Mouse (Mus musculus): ENCODE measurements around the gene Hif3a.

DNA sequence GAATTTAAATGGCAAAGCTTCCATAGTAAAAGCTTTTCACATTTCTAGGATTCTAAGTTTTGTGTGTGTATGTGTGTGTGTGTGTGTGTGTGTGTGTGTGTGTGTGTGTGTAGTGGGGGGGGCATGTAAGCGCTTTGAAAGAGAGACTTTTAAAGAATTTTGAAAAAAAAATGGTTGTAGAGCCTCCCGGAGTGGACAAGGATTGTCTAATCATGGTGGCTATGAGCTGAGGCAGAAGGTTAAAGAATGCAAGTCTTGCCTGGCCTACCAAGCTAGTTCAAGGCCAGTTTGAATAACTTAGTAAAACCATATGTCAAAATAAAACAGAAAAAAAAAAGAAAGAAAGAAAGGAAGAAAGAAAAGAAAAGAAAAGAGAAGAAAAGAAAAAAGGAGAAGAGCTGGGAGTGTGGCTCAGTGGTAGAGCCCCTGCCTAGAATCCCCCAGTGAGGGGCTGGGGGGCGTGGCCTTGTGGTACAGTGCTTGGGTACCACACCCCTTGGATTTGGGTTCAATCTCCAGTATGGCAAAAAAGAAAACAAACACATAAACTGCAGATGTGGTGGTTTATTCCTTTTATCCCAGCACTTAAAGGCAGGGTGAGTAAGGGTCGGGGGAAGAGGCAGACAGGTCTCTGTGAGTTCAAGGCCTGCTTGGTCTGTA lies 6.8 kb downstream of the Hif3a start:
- no peak for TF ChIP-seq CTCF (IDR thresholded peaks at IDR 0.05; ENCODE audit: control insufficient read depth, insufficient read depth, insufficient replicate concordance, low read depth, low read length)
- TF ChIP-seq POLR2A (IDR thresholded peaks at IDR 0.05; ENCODE audit: control insufficient read depth, low read depth, low read length) = no peak

Measured in testis, adult 2 months (tissue).